Mouse (Mus musculus) thymus, adult 2 months (tissue): ENCODE data around the gene 0610040J01Rik.

Experiments
- CTCF ChIP-seq: fragments of 200-500 bp; IDR thresholded peaks from 2 replicates; pipeline ENCODE4 v1.5.1; 2012; ENCODE audit warnings: mild to moderate bottlenecking, control low read depth, low read length, moderate library complexity, borderline replicate concordance; ENCODE audit not compliant: control insufficient read depth, poor library complexity, insufficient read depth; ENCODE audit errors: extremely low read depth
- POLR2A ChIP-seq: fragments of 200-500 bp; IDR thresholded peaks from 2 replicates; pipeline ENCODE4 v1.6.1; 2012; ENCODE audit warnings: mild to moderate bottlenecking, low read length, control low read depth, moderate library complexity; ENCODE audit not compliant: control insufficient read depth, poor library complexity, insufficient read depth; ENCODE audit errors: extremely low read depth

- TF ChIP-seq CTCF (no peak), POLR2A (no peak)
Measured at GRCm38 (mm10) chr5:63938575-63938974, 126.4 kb downstream of the 0610040J01Rik start.
